Mouse (Mus musculus): ENCODE data around the gene Rraga.
"Not testable (repeated sequence)": the region's sequence is repeated elsewhere in the genome, so short reads cannot be mapped to it uniquely, and the experiment has no call there.

Rraga gene

DNA sequence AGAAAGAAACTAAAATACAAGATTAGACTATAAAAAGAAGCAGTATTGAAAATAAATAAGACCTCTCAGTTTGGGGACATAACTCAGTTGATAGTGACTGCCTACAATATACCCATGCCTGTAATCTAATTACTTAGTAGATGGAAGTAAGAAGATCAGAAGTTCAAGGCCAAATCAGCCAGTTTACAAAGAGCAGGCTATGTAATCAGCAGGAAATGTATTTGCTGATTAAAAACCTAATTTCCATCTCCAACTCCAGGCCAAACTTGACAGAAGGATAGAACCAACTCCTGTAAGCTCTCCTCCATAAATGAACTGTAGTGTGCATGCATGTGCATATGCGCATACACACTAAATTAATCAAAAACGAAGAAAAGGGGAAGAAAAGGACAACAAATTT lies 15.8 kb downstream of the Rraga start:
- no peak for DNase-seq (ENCODE audit: low spot score in 2 of 2)

DNA sequence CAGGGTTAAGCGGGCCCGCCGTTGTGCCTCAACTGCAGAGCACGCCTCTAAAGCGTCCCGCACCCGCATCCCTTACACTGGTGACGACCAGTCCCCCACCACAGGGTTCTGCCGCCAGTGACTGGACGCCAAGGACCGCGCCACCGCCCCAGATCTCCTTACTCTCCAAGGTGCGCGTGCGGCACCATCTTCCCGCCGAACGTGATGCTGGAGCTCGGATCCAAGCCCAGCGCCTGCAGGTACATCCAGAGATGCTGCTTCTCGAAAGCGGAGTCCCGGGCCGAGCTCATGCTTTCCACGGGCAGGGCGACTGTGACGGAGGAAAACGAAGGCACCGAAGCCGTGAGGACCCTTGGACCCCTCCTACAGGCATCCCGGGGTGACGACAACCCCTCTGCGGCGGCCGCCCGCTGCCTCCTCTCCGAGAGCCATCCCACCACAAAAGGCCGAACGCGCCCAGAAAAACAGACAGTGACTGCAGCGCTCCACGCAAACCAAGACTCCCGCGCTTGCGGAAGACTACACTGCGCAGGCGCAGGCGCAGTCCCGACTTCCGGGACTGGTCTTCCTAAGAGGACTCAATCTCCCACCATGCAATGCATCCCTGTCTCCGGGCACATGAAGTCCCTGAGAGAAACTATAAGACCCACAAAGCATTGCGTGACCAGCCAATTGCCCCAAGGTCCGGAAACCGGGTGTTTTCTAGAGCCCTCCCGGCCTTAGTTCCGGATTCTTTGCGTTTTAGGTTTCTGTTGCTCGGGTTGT lies 36.2 kb downstream of the Rraga start, which contains the start of gene Haus6:
Haus6 (minus strand) TSS at position 532 of the 765 bp plus-strand sequence.
- peak; percentile 83 to 91 for DNase-seq (ENCODE audit: low spot score in 2 of 2)

DNA sequence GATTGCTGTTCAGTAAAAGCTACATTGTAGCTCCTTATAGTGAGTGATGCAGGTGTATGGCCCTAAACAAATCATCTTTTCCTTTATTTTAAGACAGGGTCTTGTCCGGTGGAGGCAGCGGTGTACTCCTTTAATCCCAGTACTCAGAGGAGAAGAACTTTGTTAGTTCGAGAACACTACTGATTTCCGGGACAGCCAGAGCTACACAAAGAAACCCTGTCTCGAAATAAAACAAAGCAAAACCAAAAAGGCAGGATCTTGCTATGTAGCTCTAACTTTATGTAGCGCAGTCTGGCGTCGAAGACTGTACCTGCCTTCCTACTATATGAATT lies 36.8 kb downstream of the Rraga start:
- DNase-seq (ENCODE audit: low spot score in 2 of 2) = no peak

DNA sequence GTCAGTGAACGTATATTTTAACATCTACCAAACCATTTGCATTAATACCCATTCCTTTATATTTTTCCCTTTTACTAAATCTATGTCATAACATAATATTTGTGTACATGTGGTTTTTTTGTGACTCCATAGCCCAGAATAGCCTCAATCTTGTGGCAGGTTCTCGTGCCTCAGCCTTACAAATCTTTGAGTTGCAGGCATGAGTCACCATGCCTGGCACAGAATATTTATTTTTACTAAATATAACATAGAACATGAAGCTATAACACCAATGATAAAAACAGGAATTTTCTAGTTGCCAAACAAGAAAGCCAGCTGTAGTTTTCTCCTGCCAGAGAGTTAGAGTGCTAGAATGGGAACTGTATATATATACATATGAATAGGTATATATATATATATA lies 45.0 kb downstream of the Rraga start:
- no peak for DNase-seq (ENCODE audit: low spot score in 2 of 2)

DNA sequence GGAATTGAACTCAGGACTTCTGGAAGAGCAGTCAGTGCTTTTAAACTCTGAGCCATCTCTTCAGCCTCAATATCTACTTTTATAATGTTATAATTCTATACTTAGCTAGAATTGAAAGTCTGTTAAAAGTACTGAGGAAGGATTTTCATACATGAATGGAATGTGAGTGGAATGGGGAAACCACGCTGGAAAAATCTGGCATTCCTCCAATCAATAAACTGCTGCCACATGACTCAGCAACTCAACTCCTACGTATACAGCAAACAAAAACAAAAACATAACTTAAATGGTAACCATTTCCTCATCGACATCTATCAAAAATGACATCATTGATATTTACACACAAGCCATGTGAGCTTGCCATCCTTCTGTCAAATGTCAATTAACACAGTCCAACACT lies 46.6 kb downstream of the Rraga start:
- no peak for DNase-seq (ENCODE audit: low spot score in 2 of 2)

DNA sequence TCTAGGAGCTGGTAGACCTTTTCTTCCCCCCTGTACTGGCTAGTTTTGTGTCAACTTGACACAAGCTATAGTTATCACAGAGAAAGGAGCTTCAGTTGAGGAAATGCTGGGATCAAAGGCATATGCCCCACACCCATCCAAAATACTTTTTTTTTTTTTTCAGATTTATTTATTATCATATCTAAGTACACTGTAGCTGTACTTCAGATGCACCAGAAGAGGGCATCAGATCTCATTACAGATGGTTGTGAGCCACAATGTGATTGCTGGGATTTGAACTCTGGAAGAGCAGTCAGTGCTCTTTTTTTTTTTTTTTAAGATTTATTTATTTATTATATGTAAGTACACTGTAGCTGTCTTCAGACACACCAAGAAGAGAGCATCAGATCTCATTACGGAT lies 47.1 kb downstream of the Rraga start:
- not testable (repeated sequence) for DNase-seq (ENCODE audit: low spot score in 2 of 2)

DNA sequence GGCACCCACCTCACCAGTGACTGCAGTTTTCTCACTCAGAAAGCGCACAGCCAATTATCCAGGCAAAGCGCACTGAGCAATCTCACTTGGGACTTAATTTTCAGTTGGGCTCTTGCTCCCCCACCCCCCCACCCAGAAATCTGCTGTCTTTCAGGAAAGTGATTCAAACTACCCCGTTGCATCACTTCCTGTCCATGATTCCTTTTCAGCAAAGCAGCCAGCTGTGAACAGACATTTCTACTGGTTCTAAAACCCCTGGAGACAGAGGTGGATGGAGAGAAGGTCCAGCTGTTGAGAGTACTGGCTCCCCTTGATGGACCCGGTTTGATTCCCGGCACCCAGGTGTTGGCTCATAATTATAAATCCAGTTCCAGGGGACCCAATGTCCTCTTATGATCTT lies 50.0 kb downstream of the Rraga start:
- DNase-seq (ENCODE audit: low spot score in 2 of 2) = no peak

DNA sequence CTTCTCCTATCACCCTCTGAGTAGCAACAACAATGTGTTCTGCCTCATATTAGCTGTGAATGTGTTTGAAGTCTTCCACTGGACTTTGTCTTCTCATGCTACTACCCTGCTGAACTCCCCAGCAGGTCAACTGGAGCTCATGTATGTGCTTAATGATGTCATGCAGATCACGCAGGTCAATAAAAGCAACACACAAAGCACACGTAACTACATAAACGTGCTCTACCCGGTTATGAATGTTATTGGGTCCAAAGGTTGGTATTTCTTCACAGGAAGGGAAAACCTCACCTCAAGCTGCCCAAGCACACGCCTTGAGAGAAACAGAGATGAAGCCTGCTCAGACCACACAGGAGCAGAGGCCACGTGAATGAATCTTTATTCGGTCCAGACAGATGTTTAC lies 51.0 kb downstream of the Rraga start:
- DNase-seq (ENCODE audit: low spot score in 2 of 2) = not testable (repeated sequence)

Data from frontal cortex, postnatal 14 days (tissue).